Mouse (Mus musculus) duodenum, adult 2 months (tissue): ENCODE results near the gene Gm20741. TPM values are rescaled to one million over a fixed set of nuclear protein-coding genes. Genes with fewer than 3 reads are reported as not detected.

Experiments
- polyA plus RNA-seq: library from polyadenylated mRNA; depleted of rRNA; stranded (reverse); fragments of >200 nt; gene quantifications from 2 replicates; pipeline ENCODE4 v1.2.3, GENCODE M21; 2012; ENCODE audit warnings: low replicate concordance; rRNA removed

The Gm20741 gene
- not detected in 2 replicates for polyA plus RNA-seq

DNA sequence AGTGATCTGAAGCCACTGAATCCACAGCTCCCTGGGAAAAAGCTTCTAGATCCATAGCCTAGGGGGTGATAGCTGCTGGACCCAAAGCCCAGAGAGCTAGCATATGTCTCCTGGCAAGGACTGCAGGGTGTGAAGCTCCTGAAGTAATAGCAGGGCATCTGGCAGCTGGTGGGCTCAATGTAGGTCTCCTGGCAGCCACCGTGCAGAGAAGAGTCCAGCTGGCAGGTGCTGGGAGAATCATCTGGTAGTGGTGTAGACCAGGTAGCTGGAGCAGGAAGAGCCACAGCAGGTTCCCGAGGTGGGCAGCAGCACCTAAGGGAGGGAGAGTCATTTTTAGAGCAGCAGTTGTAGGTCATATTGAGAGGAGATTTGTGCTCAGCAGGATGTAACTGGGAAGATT, at the start of gene Gm20741:
TSS of gene Gm20741 (minus strand) at position 394 of the 400 bp plus-strand sequence.

DNA sequence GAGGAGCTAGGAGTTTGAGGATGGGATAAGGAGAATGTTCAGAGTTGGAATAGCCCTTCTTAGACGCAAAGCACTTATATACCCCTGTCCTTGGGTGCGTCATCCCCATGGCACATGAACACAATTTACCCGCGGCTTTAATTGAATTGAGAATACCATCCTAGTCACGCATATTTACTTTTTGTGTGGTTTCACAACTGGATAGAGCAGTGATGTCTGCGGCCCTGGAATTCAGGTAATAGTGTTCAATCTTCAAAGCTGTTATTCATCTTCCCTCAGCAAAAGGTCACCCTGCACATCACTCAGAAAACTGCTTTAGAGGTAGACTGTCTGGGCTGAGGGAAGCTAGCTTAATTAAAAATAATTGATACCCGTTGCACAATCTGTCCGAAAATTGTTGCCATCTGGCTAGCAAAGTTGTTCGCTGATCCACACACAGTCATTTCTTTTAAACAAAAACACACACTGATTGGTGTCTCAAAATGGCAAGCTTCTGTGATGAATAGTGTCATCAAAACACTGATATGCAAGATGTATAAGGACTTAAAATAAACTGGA, 14.2 kb upstream of the Gm20741 start, which contains the start of gene Krtap14:
TSS of gene Krtap14 (minus strand) at position 51 of the 558 bp plus-strand sequence.

DNA sequence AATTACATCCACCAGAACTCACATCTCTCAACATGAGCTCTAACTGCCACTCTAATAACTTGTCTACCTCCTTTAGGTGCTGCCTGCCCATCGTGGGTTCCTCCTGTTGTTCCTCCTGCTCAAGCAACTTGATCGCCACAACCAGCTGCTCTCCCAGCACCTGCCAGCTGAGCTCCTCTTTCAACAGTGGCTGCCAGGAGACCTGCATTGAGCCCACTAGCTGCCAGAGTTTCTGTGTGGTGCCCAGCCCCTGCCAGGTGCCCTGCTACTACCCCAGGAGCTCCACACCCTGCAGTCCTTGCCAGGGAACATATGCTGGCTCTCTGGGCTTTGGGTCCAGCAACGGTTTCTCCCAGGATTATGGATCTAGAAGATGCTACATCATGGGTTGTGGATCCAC, 8.0 kb upstream of the Gm20741 start, which contains the start of gene Krtap15:
TSS of gene Krtap15 (plus strand) at position 150 of the 400 bp plus-strand sequence.

DNA sequence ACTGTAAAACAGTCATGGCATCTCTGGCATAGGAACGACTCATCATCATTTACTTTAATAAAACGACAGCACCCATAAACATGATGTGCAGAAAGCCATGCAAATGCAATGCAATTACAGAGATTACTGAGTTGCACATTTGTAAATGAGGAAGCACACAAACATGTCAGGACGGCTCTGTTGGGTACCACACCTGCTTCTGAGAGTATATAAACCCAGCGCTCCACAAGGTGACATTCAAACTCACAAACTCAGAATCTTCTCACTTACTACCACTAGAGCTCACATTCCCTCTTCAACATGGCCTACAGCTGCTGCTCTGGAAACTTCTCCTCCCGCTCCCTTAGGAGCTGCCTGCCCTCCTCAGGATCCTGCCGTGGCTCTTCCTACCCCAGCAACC, 34.4 kb downstream of the Gm20741 start, which contains the start of gene Gm5965:
TSS of gene Gm5965 (plus strand) at position 301 of the 400 bp plus-strand sequence.

DNA sequence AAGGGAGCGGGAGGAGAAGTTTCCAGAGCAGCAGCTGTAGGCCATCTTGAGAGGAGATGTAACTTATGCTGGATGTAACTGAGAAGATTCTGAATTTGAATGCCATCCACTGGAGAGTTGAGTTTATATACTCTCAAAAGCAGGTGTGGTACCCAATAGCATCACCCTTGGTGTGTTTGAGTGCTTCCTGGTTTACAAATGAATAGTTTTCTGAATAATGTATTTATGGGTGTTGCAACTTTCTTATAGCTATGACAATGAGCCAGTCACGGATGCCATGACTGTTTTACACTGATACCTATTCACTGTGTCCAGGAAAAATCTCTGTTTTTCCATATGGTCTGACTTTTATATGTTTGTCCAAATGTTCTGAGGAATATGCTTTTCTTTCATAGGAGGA, 37.9 kb downstream of the Gm20741 start, which contains the start of gene 2310057N15Rik:
TSS of gene 2310057N15Rik (minus strand) at position 101 of the 400 bp plus-strand sequence.

Other genes with a start within 250 kb of the Gm20741 start
- gene Cldn8, start 249.0 kb downstream of the Gm20741 start, polyA plus RNA-seq = 0.58 TPM in 1 of 2 replicates, not detected in the other
- gene Krtap24-1, start 199.9 kb downstream of the Gm20741 start, polyA plus RNA-seq = not detected in 2 replicates
- gene 2310079G19Rik, start 184.6 kb downstream of the Gm20741 start, polyA plus RNA-seq = not detected in 2 replicates
- not detected in 2 replicates for gene Krtap26-1, start 164.4 kb downstream of the Gm20741 start, polyA plus RNA-seq
- gene Krtap27-1, start 140.5 kb downstream of the Gm20741 start, polyA plus RNA-seq = not detected in 2 replicates
- not detected in 2 replicates for gene 2310061N02Rik, start 104.3 kb downstream of the Gm20741 start, polyA plus RNA-seq
- not detected in 2 replicates for gene Krtap13-1, start 83.4 kb downstream of the Gm20741 start, polyA plus RNA-seq
- not detected in 2 replicates for gene Krtap13, start 60.6 kb downstream of the Gm20741 start, polyA plus RNA-seq
- not detected in 2 replicates for gene 2310034C09Rik, start 53.4 kb downstream of the Gm20741 start, polyA plus RNA-seq
- not detected in 2 replicates for gene 2310057N15Rik, start 38.0 kb downstream of the Gm20741 start, polyA plus RNA-seq
- not detected in 2 replicates for gene Gm5965, start 34.3 kb downstream of the Gm20741 start, polyA plus RNA-seq
- not detected in 2 replicates for gene Krtap15, start 8.0 kb upstream of the Gm20741 start, polyA plus RNA-seq
- gene Krtap14, start 13.9 kb upstream of the Gm20741 start, polyA plus RNA-seq = not detected in 2 replicates
- gene Krtap19-1, start 57.2 kb upstream of the Gm20741 start, polyA plus RNA-seq = not detected in 2 replicates
- not detected in 2 replicates for gene Krtap19-2, start 62.0 kb upstream of the Gm20741 start, polyA plus RNA-seq
- gene Krtap19-3, start 65.8 kb upstream of the Gm20741 start, polyA plus RNA-seq = not detected in 2 replicates
- gene Krtap19-4, start 72.9 kb upstream of the Gm20741 start, polyA plus RNA-seq = not detected in 2 replicates
- not detected in 2 replicates for gene Krtap19-5, start 84.2 kb upstream of the Gm20741 start, polyA plus RNA-seq
- gene Krtap19-9b, start 120.0 kb upstream of the Gm20741 start, polyA plus RNA-seq = not detected in 2 replicates
- gene Krtap16-3, start 150.7 kb upstream of the Gm20741 start, polyA plus RNA-seq = not detected in 2 replicates
- not detected in 2 replicates for gene Krtap22-2, start 198.5 kb upstream of the Gm20741 start, polyA plus RNA-seq
- not detected in 2 replicates for gene Gm10229, start 203.1 kb upstream of the Gm20741 start, polyA plus RNA-seq
- not detected in 2 replicates for gene Krtap6-1, start 219.5 kb upstream of the Gm20741 start, polyA plus RNA-seq
- gene Gm10228, start 229.3 kb upstream of the Gm20741 start, polyA plus RNA-seq = not detected in 2 replicates
- gene Krtap6-5, start 235.7 kb upstream of the Gm20741 start, polyA plus RNA-seq = not detected in 2 replicates